Mouse (Mus musculus): ENCODE measurements at regions not wholly inside any gene's neighbourhood (a gene's known extent, or its start where the extent isn't known, plus 50 kb on each side); places are given as distances from the start of the nearest gene placed in this dataset.
"Not testable (repeated sequence)": the region's sequence is repeated elsewhere in the genome, so short reads cannot be mapped to it uniquely, and the experiment has no call there.

DNA sequence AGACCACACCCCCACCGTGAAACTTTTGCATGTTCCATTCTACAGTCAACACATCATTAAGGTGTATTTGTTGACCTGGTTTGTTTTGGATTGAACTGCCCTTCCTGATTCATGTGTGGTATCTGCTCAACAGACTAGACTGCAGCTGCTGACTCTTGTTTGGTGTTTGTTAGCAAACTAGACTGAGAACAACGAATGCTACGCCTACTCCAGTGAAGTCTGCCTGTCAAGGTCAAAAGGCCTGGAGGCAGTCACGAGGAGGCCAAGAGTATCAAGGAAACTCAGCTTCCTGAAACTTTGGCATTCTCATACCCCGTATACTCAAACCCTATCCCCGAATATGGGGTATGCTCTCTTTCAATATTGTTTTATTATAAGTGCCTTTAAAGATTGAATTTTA, 194.2 kb upstream of the Spin1 start:
- not testable (repeated sequence) for H3K27ac ChIP-seq (ENCODE audit: insufficient read depth, low read length); H3K4me1 ChIP-seq (ENCODE audit: control insufficient read depth, insufficient read depth, low read length); H3K4me3 ChIP-seq (ENCODE audit: insufficient read depth, low read length)

DNA sequence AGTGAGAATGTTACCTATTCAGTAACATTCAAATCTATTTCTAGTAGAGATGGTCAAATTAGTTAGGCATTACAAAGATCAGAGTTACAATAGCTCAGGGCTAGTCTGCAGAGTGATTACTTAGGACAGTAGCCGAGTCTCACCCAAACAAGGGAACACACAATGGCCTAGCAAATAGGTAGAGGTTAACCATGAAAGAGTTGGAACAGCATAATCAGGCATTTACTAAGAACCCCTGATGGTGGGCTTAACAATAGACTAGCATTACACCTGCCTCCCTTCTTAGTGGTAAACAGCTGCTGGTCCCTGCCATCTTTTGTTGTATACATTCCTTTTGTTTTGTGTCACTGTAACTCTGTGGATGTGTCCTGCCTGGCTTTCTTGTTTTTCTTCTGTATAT, 193.8 kb upstream of the Spin1 start:
- TF ChIP-seq POLR2A (IDR thresholded peaks at IDR 0.05; ENCODE audit: low read depth, low read length) (no peak), CTCF (IDR thresholded peaks at IDR 0.05; ENCODE audit: borderline replicate concordance, insufficient read depth, low read length) (no peak)
- Histone ChIP-seq H3K4me3 (ENCODE audit: insufficient read depth, low read length) (no peak overlapping the region), H3K27ac (ENCODE audit: insufficient read depth, low read length) (no peak overlapping the region)

DNA sequence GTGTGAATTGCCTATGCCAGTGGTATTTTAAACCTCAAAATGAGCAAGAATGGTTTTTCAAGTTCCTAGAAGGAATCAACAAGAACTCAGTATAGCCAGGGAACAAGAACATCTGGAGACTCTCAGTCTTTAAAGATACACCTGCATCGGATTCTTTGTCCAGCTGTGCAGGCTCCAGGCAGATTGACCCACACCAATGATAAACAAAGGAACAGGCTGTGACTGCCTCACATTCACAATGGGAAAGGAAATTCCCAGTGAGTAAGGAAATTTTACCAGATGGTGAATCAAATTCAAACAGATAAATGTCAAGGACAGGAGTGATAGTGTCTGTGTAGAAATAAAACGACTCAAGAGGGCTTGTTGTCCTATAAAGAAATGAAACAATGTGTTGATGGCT, 187.9 kb upstream of the Spin1 start:
- H3K4me1 ChIP-seq (ENCODE audit: control insufficient read depth, insufficient read depth, low read length); H3K27ac ChIP-seq (ENCODE audit: insufficient read depth, low read length); H3K4me3 ChIP-seq (ENCODE audit: insufficient read depth, low read length): not testable (repeated sequence)

More for the DNA sequence above, 193.8 kb upstream of the Spin1 start:
- H3K4me1 ChIP-seq (ENCODE audit: control insufficient read depth, insufficient read depth, low read length), result no peaks in the 10 kb centered on the region

DNA sequence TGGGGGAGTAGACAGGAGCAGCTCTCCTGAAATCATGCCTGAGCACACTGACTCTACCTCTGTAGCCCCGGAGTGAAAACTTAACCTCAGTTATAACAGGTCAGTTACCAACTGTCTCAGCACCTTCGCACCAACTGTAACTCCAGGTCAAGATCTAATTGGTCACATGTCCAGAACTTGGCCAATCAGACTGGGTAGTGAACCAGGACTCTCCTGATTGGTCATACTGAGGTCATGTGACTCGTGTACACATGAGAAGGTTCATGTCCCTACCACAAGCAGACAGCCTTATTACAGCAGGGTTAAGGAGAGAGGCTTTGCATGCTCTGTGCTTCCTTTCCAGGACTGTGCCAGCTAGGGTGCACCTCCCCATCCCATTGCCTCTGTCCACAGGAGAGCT, 166.7 kb upstream of the Spin1 start:
- H3K27ac ChIP-seq (ENCODE audit: insufficient read depth, low read length); H3K4me3 ChIP-seq (ENCODE audit: insufficient read depth, low read length); H3K4me1 ChIP-seq (ENCODE audit: control insufficient read depth, insufficient read depth, low read length): not testable (repeated sequence)

DNA sequence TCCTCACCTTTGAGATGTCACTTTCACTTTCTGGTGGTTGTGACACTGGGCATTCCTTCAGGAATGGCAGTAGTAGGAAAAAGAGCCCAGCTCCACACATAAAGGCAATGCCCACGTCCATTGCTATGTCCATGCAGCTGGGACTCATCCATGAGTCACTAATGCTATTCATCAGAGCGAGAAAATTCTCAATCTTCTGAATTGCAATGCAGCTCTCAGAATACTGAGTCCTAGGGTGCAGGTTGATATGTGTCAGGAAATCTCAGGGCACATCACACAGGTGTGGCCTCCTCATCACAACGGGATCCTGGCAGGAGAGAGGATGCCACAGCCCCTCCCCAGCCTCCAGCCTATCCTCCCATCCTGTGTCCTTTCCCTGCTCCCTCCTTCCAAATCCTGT, 158.1 kb upstream of the Spin1 start:
- Histone ChIP-seq H3K4me1 (ENCODE audit: control insufficient read depth, insufficient read depth, low read length) (peaks cover 2% of the 10 kb centered on the region; the same call in 1 of the 2 replicates), H3K4me3 (ENCODE audit: insufficient read depth, low read length) (no peak overlapping the region)
- TF ChIP-seq CTCF (IDR thresholded peaks at IDR 0.05; ENCODE audit: borderline replicate concordance, insufficient read depth, low read length), result no peak
- TF ChIP-seq POLR2A (IDR thresholded peaks at IDR 0.05; ENCODE audit: low read depth, low read length), result no peak

DNA sequence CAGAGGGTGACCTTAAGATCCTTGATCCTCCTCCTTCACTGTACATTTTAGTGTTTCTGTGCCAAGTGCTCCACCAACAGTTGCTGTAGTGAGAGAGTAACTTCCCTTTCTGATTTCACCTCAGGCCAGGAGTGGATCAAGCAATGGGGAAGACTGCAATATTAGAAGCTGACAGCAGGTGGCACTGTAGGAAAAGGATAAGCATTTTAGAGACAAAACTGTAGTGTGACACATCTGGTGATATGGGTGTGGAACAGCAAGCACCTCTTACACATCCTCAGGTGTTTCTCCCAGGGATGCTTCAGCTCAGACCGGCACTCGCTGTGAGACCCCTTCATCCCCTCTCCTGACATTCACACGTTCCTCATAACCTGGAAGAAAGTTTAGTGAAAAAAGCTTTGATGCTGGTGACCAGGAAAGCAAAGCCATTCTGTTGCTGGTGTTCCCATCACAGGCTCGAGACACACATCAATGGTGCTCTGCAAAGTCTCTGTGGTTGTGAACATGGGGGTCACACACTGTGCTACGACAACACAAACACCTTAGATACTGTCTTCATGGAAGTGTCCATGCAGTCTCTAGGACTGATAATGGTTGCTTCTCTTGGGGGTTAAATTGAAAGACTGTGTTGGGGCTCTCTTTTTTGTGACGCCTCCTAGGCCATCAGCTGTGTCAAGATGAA, 151.0 kb upstream of the Spin1 start:
- H3K27ac ChIP-seq (ENCODE audit: insufficient read depth, low read length), result no peak overlapping the region
- TF ChIP-seq CTCF (IDR thresholded peaks at IDR 0.05; ENCODE audit: borderline replicate concordance, insufficient read depth, low read length), result peak; percentile 14; the same call in 1 of the 2 replicates
- TF ChIP-seq POLR2A (IDR thresholded peaks at IDR 0.05; ENCODE audit: low read depth, low read length), result no peak
- no peak overlapping the region for H3K4me3 ChIP-seq (ENCODE audit: insufficient read depth, low read length)
- H3K4me1 ChIP-seq (ENCODE audit: control insufficient read depth, insufficient read depth, low read length), result no peaks in the 10 kb centered on the region

More for the DNA sequence above, 158.1 kb upstream of the Spin1 start:
- H3K27ac ChIP-seq (ENCODE audit: insufficient read depth, low read length), result no peak overlapping the region

DNA sequence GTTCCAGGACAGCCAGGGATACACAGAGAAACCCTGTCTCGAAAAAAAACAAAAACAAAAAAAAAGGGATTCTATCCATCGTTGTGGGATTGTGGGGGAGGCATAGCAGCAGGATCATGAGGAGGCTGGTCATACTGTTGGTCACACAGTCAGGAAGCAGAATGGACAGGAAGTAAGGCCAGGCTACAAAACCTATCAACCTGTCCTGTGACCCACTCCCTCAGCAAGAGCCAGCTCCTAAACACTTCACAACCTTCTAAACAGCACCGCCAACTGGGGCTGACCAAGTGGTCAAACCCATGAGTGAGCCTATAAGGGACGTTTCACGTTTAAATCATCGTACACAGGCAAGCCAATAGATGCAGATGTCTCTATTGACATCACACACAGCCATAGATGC, 146.0 kb upstream of the Spin1 start:
- TF ChIP-seq CTCF (IDR thresholded peaks at IDR 0.05; ENCODE audit: borderline replicate concordance, insufficient read depth, low read length) (no peak), POLR2A (IDR thresholded peaks at IDR 0.05; ENCODE audit: low read depth, low read length) (no peak)
- H3K4me1 ChIP-seq (ENCODE audit: control insufficient read depth, insufficient read depth, low read length), result 0 out of 2 replicates have a peak, but pooled peaks cover 7% of the 10 kb centered on the region
- no peak overlapping the region for H3K4me3 ChIP-seq (ENCODE audit: insufficient read depth, low read length)
- H3K27ac ChIP-seq (ENCODE audit: insufficient read depth, low read length), result no peak overlapping the region

DNA sequence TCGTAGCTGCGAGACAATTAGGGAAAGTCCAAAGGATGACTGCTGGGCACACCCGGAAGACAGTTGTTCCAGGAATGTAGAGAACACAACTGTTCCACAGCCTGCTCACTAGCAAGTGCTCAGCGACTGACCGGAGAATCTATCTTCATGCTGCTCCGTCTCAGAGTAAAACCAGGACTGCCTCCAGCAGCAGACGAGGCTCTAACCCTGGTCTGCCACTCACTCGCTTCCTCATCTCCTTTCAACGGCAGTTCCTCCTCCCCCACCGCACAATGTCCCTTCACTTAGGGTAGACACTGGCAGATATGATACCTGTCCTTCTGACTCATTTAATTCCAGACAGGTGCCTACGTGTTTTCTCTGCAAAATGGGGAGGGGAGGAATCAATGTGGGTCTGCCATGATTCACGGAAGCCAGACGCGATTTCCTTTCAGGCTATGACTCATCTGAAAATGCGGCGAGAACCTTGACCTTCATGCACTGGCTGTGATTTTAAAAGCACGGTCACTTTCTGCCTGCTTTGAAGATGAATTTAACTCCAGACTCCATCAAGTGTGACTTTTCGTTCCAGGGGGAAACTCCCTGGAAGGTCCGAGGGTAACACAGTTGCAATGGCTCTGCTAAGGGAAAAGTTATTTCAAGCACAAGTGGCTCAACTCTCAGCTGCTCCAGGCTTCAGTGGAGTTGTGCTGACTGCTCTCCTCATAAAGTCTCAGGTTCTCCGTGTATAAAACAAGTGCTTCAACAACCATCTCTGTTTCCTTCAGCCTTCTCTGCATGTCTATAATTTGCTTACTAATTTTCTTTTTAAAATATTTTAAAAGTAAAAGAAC, 142.4 kb upstream of the Spin1 start:
- H3K27ac ChIP-seq (ENCODE audit: insufficient read depth, low read length), result peak overlapping the region; percentile 2; the same call in 1 of the 2 replicates
- no peak overlapping the region for H3K4me3 ChIP-seq (ENCODE audit: insufficient read depth, low read length)
- TF ChIP-seq CTCF (IDR thresholded peaks at IDR 0.05; ENCODE audit: borderline replicate concordance, insufficient read depth, low read length), result no peak
- 0 out of 2 replicates have a peak, but pooled peaks cover 7% of the 10 kb centered on the region for H3K4me1 ChIP-seq (ENCODE audit: control insufficient read depth, insufficient read depth, low read length)

DNA sequence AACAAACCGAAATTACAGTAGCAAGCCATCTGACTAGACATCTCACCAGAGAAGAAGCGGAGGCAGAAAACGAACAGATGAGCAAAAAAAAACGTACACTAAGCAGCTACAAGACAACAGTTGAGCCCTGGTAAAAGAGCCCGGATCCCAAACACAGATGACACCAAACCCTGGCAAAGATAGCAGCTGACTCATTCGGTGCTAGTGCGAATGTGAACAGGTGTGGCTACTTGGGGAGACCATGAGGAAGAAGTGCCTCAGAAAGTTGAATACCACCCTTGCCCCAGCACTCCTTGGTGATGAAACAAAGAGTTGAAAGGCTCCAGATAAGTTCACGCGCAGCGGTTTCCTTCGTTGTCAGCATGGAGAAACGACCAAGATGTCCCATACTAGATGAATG, 139.8 kb upstream of the Spin1 start:
- TF ChIP-seq POLR2A (IDR thresholded peaks at IDR 0.05; ENCODE audit: low read depth, low read length) (no peak), CTCF (IDR thresholded peaks at IDR 0.05; ENCODE audit: borderline replicate concordance, insufficient read depth, low read length) (no peak)
- H3K27ac ChIP-seq (ENCODE audit: insufficient read depth, low read length), result no peak overlapping the region
- H3K4me1 ChIP-seq (ENCODE audit: control insufficient read depth, insufficient read depth, low read length), result 0 out of 2 replicates have a peak, but pooled peaks cover 7% of the 10 kb centered on the region
- H3K4me3 ChIP-seq (ENCODE audit: insufficient read depth, low read length), result no peak overlapping the region

DNA sequence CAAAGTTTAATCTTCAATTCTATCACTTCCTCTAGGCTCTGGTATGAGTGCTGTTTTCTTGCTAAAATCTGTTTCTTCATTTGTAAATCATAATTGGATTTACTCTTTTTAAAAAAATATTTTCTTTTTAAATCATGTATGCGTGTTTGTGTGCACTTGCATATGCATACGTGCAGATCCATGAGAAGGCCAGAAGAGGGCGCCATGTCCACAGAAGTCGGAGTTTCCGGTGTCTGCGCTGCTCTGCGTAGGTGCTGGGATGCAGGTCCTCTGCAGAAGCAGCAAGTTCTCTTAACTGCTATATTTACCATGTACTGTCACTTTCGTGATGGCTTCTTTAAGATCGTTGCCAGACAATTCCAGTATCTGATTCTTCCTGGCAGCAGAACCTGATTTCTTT, 136.6 kb upstream of the Spin1 start:
- peak; percentile 69 for TF ChIP-seq CTCF (IDR thresholded peaks at IDR 0.05; ENCODE audit: borderline replicate concordance, insufficient read depth, low read length)
- TF ChIP-seq POLR2A (IDR thresholded peaks at IDR 0.05; ENCODE audit: low read depth, low read length), result no peak

DNA sequence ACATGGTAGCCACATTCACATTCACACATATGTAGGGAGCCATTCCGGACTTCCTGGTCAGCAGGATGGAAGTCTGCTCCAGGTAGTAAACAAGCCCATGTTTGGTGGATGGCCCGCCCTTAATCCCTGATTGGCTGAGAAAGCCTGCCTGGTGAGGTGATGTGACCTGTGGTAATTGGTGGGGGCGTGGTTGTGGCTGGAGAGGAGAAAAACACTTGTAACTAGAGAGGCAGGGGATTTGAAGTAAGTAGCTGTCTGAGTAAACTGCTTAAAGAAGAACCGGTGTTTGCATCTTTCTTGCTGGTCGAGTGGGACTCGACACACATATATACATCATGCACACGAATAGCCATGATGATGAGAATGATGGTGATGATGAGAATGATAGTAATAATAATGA, 135.6 kb upstream of the Spin1 start:
- H3K4me3 ChIP-seq (ENCODE audit: insufficient read depth, low read length); H3K4me1 ChIP-seq (ENCODE audit: control insufficient read depth, insufficient read depth, low read length); H3K27ac ChIP-seq (ENCODE audit: insufficient read depth, low read length): not testable (repeated sequence)

More for the DNA sequence above, 136.6 kb upstream of the Spin1 start:
- H3K4me1 ChIP-seq (ENCODE audit: control insufficient read depth, insufficient read depth, low read length), result no peaks in the 10 kb centered on the region
- H3K4me3 ChIP-seq (ENCODE audit: insufficient read depth, low read length), result no peak overlapping the region
- no peak overlapping the region for H3K27ac ChIP-seq (ENCODE audit: insufficient read depth, low read length)
